Mouse (Mus musculus) lung, embryonic 16.5 days (tissue): ENCODE measurements around the gene Uap1l1. TPM values are rescaled to one million over a fixed set of nuclear protein-coding genes. Genes with fewer than 3 reads are reported as not detected.

Experiments used
- polyA plus RNA-seq: library from polyadenylated mRNA; unstranded; fragments of >200 nt; fragmentation: Nextera tagmentation; extraction: Ambion mirVana; gene quantifications from 2 replicates; pipeline ENCODE4 v1.2.1, GENCODE M21; 2015

The Uap1l1 gene
- polyA plus RNA-seq, 1 experiment from 2014 or later, result 18.8 TPM

Other genes with a start within 250 kb of the Uap1l1 start
- 9.8 and 10.0 TPM in 2 replicates for gene Nrarp, start 184.9 kb downstream of the Uap1l1 start, polyA plus RNA-seq
- gene Tor4a, start 168.8 kb downstream of the Uap1l1 start, polyA plus RNA-seq, result 10.0 and 12.5 TPM in 2 replicates
- gene Nelfb, start 154.2 kb downstream of the Uap1l1 start, polyA plus RNA-seq, result 112 and 113 TPM in 2 replicates
- 0.15 TPM in 1 of 2 replicates, not detected in the other for gene Stpg3, start 151.0 kb downstream of the Uap1l1 start, polyA plus RNA-seq
- gene Fam166a, start 146.9 kb downstream of the Uap1l1 start, polyA plus RNA-seq, result 0.68 TPM in 1 of 2 replicates, not detected in the other
- gene Tubb4b, start 141.0 kb downstream of the Uap1l1 start, polyA plus RNA-seq, result 677 and 731 TPM in 2 replicates
- not detected in 2 replicates for gene Slc34a3, start 131.3 kb downstream of the Uap1l1 start, polyA plus RNA-seq
- gene Rnf224, start 128.9 kb downstream of the Uap1l1 start, polyA plus RNA-seq, result not detected in 2 replicates
- 8.3 and 9.1 TPM in 2 replicates for gene Rnf208, start 123.4 kb downstream of the Uap1l1 start, polyA plus RNA-seq
- gene Cysrt1, start 123.2 kb downstream of the Uap1l1 start, polyA plus RNA-seq, result 0.67 TPM in 1 of 2 replicates, not detected in the other
- gene AL732309.1, start 118.8 kb downstream of the Uap1l1 start, polyA plus RNA-seq, result 4.5 and 5.9 TPM in 2 replicates
- gene Tmem203, start 110.2 kb downstream of the Uap1l1 start, polyA plus RNA-seq, result 20.3 and 22.0 TPM in 2 replicates
- gene Tprn, start 103.1 kb downstream of the Uap1l1 start, polyA plus RNA-seq, result 6.4 and 6.5 TPM in 2 replicates
- gene Ssna1, start 93.2 kb downstream of the Uap1l1 start, polyA plus RNA-seq, result 219 and 232 TPM in 2 replicates
- gene Anapc2, start 93.2 kb downstream of the Uap1l1 start, polyA plus RNA-seq, result 136 and 137 TPM in 2 replicates
- gene Tmem210, start 77.5 kb downstream of the Uap1l1 start, polyA plus RNA-seq, result not detected in 2 replicates
- gene Lrrc26, start 75.8 kb downstream of the Uap1l1 start, polyA plus RNA-seq, result 6.7 and 9.4 TPM in 2 replicates
- 0.44 and 0.84 TPM in 2 replicates for gene Grin1, start 46.5 kb downstream of the Uap1l1 start, polyA plus RNA-seq
- gene Man1b1, start 33.3 kb downstream of the Uap1l1 start, polyA plus RNA-seq, result 47.8 and 57.4 TPM in 2 replicates
- gene Dpp7, start 9.3 kb downstream of the Uap1l1 start, polyA plus RNA-seq, result 15.9 and 18.9 TPM in 2 replicates
- gene Sapcd2, start 6.6 kb upstream of the Uap1l1 start, polyA plus RNA-seq, result 39.0 and 39.3 TPM in 2 replicates
- 3.6 and 4.8 TPM in 2 replicates for gene Entpd2, start 30.2 kb upstream of the Uap1l1 start, polyA plus RNA-seq
- gene Npdc1, start 33.7 kb upstream of the Uap1l1 start, polyA plus RNA-seq, result 31.6 and 36.5 TPM in 2 replicates
- gene Fut7, start 57.6 kb upstream of the Uap1l1 start, polyA plus RNA-seq, result 0.10 and 0.15 TPM in 2 replicates
- gene Abca2, start 63.0 kb upstream of the Uap1l1 start, polyA plus RNA-seq, result 4.9 and 5.4 TPM in 2 replicates
- gene Clic3, start 91.2 kb upstream of the Uap1l1 start, polyA plus RNA-seq, result 139 and 180 TPM in 2 replicates
- 37.9 and 44.8 TPM in 2 replicates for gene Paxx, start 95.4 kb upstream of the Uap1l1 start, polyA plus RNA-seq
- gene Ptgds, start 104.4 kb upstream of the Uap1l1 start, polyA plus RNA-seq, result 10.7 and 16.5 TPM in 2 replicates
- gene Lcn12, start 128.2 kb upstream of the Uap1l1 start, polyA plus RNA-seq, result not detected in 2 replicates
- 80.8 and 81.1 TPM in 2 replicates for gene Fbxw5, start 135.1 kb upstream of the Uap1l1 start, polyA plus RNA-seq
- gene C8g, start 136.0 kb upstream of the Uap1l1 start, polyA plus RNA-seq, result 6.5 and 7.3 TPM in 2 replicates
- 38.2 and 39.1 TPM in 2 replicates for gene Traf2, start 181.3 kb upstream of the Uap1l1 start, polyA plus RNA-seq
- gene Edf1, start 192.2 kb upstream of the Uap1l1 start, polyA plus RNA-seq, result 319 and 355 TPM in 2 replicates
- gene Mamdc4, start 209.2 kb upstream of the Uap1l1 start, polyA plus RNA-seq, result 3.1 and 8.2 TPM in 2 replicates
- 164 and 167 TPM in 2 replicates for gene Phpt1, start 209.5 kb upstream of the Uap1l1 start, polyA plus RNA-seq
- 0.21 TPM in 1 of 2 replicates, not detected in the other for gene Ajm1, start 216.1 kb upstream of the Uap1l1 start, polyA plus RNA-seq
- 60.7 and 61.8 TPM in 2 replicates for gene Rabl6, start 242.8 kb upstream of the Uap1l1 start, polyA plus RNA-seq